Mouse (Mus musculus) lung, postnatal 0 days (tissue): Measurements from ENCODE around the gene Emid1.

Experiments
- CTCF ChIP-seq: IDR thresholded peaks from 2 replicates; pipeline ENCODE4 v1.5.1; 2016; ENCODE audit warnings: antibody characterized with exemption, mild to moderate bottlenecking
- EP300 ChIP-seq: IDR thresholded peaks from 2 replicates; pipeline ENCODE4 v1.6.1; 2016; ENCODE audit warnings: antibody characterized with exemption, mild to moderate bottlenecking, control low read depth

DNA sequence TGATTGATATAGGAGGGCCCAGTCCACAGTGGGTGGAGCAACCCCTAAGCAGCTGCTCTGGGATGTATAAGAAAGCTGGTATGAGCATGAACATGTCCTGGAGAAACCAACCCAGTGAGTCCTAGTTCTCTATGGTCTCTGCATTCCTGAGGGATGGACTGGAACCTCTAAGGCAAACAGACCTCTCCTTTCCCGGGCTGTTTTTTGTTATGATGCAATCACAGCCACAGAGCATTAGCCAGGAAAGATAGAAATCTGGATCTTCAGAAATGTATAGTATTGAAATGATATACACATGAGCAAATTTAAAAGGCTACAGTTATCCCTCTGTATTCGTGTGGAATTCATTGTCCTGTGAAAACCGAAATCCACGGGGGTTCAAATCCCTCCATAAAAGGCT, 26.3 kb downstream of the Emid1 start:
- no peak for TF ChIP-seq CTCF
- TF ChIP-seq EP300, result no peak
